Mouse (Mus musculus) frontal cortex, postnatal 10 days (tissue): ENCODE measurements around the gene Tm2d1.
"Not testable (repeated sequence)": the region's sequence is repeated elsewhere in the genome, so short reads cannot be mapped to it uniquely, and the experiment has no call there.

ENCODE experiments used
- DNase-seq, 2 experiments: peaks; one replicate each; pipeline ENCODE4 v3.0.0; 2022; ENCODE audit warnings: low spot score in 2 of 2, mixed read lengths in 1 of 2

Tm2d1 gene

DNA sequence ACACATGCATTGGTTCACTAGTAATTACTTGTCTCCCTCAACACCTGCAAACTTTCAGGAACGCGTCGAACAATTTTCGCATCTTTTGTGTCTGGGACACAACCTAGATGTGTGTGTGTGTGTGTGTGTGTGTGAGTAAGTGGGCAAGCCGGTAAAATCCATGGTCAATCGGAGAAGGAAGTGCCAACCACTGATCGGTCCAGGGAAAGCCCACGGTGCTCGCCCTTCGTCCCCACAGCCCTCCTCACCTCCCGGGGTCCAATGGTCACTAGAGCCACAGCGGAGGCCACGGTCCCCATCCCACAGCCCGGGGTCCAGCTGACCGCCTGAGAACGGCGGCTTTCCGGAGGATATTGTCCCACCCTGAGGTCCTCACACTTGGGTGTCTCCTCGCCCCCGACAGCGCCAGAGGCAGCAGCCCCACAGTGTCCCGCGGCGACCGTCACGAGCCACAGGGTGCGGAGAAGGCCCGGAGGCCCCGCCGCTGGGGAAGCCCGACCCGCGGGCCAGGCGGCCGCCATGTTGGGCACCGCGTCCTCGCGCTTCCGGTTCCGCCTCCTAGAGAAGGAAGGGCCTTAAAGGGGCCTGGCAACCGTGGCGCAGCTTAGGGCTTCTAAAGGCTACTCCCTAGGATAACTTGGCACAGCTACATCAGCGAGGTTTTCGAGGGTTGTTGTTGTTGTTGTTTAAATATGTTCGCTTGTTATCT lies at the start of gene Tm2d1:
Gene Tm2d1 (minus strand): TSS at position 591 of the 709 bp plus-strand sequence.
- DNase-seq, result peak; percentile 65 to 78

DNA sequence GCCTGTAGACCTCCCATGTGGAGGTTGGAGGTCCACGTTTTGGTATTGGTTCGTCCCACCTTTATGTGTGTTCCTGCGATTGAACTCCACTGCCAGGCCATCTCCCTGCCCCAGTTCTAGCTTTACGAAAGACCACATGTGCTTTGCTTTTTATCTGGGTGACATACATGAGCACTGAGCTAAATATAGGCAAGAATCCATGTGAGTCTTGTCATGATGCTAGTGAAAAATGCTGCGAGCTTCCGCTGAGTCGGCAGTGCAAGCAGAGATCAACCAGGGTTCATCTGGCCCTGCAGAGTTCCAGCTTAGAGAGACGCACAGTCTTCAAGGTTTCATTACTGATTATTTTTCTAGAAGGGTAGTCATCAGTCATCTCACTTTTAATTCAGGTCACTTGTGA lies 45.3 kb upstream of the Tm2d1 start:
- no peak for DNase-seq

DNA sequence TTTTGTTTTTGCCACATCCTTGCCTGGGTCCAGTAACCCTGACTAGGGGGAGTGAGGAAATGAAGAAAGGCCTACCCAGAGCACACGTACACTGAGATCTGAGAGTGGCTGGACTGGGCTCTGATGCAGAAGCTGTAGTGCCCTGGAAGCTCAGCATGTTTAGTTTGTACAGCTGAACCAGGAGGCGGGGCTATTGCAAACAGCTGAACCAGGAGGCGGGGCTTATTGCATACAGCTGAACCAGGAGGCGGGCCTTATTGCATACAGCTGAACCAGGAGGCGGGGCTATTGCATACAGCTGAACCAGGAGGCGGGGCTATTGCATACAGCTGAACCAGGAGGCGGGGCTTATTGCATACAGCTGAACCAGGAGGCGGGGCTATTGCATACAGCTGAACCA lies 32.0 kb upstream of the Tm2d1 start:
- not testable (repeated sequence) for DNase-seq

DNA sequence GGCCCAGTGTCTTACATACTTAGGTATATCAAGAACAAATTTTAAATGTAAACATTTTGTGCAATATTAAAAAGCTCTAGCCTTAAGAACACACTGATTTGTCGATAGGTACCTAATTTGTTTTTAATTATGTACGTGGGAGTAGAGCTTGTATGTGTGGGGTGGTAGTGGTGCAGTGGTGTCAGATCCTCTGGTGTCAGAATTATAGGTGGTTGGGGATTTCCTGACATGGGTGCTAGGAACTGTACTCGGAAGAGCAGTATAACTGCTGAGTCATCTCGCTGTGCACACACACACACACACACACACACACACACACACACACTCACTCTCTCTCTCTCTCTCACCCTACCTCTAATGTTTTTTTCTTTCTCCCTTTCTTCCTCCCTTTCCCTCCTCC lies 25.3 kb upstream of the Tm2d1 start:
- no peak for DNase-seq

DNA sequence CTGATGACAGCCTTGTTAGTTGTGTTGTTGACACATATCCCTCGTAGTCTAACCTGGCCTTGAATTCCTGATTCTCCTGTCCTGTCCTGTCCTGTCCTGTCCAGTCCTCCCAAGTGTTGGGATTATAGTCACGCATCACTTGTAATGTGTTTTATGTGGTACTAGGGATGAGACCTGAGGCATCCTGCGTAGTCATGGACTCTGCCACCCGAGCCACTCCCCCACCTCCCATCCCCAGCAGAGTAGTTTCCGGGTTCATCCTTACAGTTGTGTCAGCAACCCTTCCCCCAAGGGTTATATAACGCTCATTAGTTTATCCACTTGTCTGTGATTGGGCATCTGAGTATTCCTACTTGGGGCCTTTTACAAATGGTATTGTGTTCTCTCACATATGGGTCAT lies 21.3 kb upstream of the Tm2d1 start:
- DNase-seq, result no peak

DNA sequence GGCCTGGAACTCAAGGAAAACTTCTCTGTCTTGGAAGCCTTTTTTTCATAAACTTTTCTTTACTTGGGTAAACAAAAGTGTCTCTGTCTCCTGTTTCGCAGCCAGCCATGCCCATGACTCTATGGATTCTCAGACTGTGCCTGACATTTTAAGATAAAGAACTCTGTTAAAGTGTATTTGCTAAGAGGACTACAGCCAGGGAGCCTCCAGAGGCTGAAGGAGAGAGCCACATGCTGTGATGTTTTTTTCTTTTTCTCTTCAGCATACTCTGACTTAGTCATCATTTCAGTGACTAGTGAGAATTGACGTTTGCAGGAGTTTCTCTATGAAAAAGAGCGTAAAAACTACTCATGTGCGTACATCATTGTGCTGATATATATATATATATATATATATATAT lies 20.4 kb upstream of the Tm2d1 start:
- DNase-seq, result no peak

DNA sequence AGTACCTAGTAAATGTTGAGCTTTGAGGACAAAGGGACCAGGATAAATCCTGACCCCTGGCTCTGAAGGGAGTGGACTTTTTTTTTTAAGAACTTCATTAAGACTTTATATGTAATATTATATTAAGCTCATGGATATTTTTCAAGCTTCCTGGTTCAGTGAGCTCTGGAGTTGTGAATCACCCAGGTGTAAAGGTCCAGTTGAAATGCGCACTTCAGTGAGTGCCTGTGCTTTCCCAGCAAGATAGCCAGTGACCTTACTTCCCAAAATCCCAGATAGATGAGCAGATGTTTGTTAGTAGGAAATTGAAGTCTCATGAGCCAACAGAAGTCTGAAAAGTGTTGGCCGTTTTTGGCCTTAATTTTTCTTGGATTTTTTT lies 18.5 kb upstream of the Tm2d1 start:
- no peak for DNase-seq

DNA sequence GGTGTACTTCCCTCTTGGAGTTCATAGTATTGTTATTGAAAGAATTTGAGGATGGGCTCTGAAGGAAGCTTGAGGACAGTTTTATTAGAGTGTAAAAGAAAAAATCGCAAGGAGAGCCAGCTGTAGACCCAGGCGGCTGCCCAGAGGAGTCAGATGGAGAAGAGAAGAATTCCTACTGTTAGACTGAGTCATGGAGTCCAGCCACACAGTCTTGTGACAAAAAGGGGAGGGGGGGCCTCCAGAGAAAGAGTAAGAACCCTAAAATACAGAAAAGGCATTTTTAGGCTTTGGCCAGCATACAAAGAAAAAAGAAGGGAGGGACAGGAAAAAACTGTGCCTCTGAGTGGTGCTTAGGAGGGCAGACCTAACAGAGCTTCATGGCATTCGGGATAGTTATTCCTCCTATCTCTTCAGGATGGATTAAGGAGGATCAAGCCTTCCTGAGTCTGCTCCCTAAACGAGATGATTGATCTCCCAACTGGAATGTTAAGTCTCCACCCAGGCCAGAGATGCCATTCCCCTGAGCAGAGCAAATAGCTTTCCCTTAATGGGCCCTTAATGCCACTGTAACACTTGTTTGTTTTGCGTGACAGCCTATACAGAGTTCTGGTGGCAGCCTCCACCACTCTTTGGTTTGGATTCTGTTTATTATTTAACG lies 17.9 kb upstream of the Tm2d1 start:
- no peak for DNase-seq

DNA sequence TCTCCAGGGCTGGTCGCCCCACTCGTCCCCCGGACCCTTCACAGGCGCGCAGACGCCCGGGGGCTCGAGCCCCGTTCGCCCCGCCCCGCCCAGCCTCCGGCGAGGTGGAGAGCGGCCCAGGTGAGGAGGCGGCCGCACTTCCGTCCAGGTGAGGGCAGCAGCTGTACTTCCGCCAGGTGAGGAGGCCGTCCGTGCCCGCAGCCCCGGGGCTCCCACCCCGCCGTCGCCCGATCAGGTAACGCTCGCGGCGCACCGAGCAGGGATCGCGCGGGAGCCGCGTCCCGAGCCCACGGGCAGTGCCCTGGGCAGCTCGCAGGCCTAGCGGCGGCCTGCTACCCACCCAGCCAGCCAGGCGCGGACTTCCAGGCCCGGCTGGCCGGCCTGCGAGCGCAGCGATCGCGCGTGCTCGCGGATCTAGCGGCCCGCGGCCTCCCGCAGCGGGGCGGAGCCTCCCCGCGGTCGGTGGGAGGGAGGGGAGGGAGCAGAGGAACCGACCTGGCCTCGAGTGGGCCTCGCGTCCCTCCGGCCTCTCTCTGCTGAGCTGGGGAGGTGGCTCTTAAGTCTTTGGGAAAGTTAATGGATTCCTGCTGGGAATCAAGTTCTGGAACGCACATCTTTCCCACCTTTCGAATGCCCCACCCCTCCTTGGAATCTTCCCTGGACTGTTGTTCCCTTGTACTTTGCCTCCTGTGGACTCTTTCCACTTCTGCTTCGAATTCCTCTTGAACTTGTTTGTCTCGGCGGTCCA lies 12.8 kb upstream of the Tm2d1 start, which contains the start of gene Patj:
Gene Patj (plus strand): TSS at position 96 of the 748 bp plus-strand sequence.
- peak; percentile 27 to 54 for DNase-seq

DNA sequence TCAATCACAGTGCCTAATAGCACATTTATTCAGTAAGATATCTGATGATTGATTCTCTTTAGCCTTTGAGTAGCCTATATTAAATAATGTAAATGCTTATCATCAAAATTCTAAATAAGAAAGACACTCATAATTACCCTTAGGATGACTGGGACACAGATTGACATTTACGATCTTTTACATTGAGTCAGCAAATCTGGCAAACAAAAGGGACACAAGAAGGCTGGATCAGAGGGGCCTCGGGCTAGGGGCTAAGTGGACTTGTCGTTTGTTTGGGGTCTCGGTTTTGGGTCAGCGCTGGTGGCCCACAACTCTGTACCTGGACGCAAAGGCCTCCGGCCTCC lies 12.2 kb upstream of the Tm2d1 start:
- no peak for DNase-seq

DNA sequence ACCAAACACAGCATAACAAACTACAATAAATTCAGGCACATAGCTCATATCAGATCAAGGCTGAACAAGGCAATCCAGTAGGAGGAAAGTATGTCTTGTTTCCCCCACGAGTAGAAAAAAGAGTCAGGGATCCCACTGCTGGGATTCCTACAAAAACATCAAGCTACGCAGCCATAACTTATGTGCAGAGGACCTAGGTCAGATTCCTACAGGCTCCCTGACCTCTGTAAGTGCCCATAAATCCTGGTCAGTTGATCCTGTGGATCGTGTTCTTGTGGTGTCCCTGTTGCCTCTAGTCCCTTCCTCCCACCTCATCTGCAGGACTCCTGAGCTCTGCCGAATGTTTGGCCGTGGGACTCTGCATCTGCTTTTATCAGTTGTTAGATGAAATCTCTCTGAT lies 1.9 kb upstream of the Tm2d1 start:
- DNase-seq, result no peak

DNA sequence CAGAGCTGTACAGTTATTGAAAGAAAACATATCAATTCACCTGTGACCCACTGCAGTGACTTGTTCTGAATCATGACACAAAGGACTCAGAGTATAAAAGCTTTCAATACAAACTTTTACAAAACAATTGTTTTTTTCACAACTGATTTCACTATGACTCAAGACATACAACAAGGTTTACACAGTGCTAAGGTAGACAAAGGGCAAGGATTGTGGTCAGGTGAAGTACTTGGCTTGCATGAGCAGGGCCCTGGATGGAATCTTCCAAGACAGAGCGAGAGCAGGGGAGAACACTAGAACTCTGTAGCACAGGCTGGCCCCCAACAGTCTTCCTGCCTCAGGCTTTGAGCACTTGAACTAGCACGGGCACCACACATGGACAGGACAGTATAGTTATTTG lies 6.2 kb downstream of the Tm2d1 start:
- DNase-seq, result no peak

DNA sequence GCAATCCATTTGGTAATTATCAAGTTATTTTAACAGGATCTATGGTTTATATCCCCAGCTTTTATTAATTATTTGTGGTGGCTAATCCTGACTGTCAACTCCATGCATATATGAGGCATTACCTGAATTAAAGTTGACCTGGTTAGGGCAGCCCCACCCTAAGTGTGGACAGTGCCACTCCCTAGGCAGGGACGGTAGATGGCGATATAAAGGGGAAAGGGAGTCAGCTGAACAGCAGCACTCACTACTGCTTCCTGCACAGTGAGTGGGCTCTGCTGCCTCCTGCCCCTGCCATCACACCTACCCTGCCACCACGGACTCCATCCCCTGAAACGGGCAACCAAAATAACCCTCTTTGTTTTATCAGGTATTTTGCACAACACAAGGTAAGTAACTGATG lies 7.7 kb downstream of the Tm2d1 start:
- no peak for DNase-seq

DNA sequence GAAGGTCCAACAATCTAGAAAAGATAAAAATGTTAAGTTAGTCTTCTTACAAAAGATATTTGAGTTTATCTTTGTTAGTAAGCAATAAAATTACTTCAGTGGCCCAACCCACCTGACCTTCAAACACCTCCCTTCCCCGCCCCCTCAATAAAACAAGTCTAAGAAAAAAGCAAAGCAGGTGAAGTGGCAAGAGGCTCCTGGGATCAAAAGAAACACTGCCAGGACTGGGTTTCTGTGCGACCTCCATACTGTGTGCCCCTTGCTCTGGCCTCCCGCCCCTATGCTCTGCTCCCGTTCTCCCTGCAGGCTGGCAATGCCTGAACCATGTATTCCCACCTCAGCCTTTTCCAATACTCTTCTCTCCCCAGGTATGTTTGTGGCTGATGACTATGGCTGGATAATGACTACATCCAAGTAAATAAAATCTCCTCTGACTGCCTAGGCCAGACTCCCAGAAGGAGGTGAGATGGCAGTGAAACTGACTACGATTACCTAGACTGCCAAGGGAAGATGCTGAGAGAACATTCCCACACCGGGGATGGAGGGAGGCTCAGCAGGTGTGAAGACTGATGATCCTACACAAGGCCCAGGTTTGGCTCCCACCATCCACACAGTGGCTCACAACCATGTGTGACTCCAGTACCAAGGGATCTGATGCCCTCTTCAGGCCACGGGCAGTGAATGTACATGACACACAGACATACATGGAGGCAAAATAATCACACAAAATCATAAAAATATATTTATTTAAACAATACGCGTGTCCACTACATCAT lies 24.9 kb downstream of the Tm2d1 start:
- no peak for DNase-seq

DNA sequence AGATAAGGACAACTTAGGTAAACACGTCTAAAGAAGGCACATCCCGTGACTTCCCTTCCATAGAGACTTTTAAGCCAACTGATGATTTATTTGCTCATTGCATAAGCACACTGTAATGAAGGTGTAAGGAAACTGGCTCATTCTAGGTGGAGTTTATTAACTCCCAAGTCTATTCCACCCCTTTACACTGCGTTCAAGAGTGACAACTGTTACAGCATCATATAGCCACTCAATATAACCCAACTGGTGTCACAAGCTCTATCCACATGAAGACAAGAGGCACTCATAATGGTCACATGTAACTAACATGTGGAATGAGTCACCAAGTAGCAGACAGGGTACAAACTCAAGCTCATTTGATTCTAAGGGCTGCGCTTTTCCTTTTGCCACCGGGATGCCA lies 34.5 kb downstream of the Tm2d1 start:
- no peak for DNase-seq

DNA sequence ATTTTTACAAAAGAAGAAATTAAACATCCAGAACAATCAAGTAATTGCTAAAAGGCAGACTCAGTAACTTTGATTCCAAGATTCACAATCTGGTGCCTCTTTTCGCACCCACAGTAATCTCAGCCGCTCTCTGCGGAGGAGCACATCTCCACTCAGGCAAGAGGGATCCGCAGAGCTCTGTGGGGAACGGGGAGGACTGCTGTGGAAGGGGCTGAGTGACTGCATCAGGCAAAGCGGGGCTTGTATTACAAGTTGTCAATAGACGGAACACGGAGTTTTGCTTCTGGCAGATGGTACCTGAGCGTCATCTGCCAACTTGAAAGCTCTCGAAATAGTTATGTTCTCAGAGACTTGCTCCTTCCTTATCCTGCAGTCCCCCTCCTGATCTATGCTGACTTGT lies 37.3 kb downstream of the Tm2d1 start:
- peak in 1 of 2 experiments; percentile 15 for DNase-seq

DNA sequence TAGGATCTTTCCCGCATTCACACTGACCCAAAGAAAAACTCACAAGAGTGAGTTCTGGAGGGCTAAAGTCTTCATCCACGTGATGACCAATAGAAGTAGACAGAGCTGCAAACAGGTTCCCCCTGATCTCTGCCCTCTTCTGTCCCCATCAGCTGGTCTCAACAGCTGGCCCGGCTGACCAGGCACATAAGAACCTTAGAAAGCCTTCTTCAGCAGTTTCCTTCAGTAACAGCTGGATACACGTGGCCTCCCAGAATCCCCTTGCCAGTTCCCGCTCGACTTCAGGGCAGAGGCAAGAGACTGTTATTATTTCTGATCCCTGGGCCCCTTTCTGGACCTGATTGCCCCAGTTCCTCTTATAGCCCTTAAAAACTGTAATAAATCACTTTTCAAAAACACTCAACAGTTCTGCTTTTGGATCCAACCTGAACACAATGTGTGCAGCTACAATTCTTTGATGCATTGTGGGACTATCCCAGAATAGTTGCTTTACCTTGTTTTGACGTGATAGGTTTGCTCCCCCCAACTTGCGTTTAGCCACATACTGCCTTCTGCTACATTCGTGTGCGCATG lies 43.0 kb downstream of the Tm2d1 start:
- no peak for DNase-seq

DNA sequence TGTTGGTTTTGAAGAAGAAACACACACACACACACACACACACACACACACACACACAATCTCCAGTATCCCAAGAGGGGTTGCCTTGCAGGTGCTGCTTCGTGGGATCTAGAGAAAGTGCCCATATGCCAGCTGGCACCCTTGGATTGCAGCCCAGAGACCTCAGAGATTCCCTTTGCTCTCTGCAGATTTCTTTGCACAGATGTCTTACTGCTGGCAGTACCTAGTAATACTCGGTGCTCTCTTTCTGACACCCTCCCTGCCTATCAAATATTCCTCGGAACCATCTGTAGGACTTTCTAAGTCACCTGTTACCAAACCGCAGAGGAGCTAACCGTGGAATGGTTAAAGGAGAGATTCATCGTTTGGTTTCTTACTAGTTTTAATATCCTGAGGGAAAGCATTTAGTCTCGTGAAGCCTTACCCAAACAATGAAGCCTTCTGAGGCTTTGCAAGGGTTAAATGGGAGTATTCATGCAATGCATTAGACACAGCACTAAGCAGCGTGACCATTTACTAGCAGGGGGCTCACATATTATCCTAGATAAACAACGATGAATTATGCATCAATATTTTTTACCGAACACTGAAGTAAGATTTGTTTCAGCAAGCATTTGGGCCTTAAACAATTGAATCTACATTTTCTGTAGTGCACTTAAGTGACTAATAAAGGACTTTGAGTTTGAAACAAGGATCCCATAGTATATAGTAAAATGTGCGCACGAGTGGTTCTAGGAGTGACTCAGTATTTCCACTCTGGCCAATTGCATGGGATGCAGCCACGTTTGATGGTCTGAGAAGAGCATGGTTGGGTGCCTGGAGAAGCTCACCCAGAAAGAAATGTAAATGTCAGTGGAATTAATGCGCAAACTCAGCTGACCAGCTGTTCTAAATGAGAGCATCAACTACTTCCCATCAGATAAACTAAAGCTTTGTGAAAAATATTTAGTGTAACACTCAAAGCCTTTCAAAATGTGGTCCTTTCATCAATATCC lies 44.2 kb downstream of the Tm2d1 start:
- peak in 1 of 2 experiments; percentile 14 for DNase-seq

DNA sequence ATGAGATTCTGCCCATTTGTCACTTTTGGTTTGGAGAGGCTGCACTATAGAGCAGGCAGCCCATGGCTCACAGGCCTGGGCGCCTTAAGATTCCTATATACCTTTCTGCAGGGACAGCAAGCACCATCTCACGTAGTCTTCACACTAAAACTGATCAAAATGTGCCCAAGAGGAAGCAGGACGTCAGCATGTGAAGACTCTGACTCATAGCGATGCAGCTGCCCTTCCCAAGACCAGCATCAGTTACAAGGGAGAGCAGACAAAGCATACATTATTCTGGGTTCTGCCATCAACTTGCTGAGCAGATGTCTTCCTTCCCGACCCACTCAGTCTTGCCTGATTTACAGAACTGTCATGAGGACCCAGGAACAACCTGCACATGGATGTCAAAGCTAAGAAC lies 45.9 kb downstream of the Tm2d1 start:
- no peak for DNase-seq

DNA sequence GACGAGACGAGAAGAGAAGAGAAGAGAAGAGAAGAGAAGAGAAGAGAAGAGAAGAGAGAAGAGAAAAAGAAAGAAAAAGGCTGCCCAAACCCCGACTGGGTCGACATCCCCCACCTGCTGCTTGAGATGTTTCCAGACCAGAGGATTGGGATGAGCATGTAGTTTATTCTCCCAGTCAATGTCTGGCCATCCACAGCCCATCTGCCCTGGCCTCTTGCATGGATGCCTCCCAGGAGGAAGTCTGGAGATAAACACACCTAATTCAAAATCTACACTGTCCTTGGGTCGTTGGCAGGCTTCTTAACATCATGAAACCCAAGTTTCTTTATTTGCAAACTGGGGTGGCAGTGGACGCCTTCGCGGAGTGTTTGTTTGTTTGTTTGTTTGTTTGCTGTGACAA lies 47.4 kb downstream of the Tm2d1 start:
- DNase-seq, result no peak

DNA sequence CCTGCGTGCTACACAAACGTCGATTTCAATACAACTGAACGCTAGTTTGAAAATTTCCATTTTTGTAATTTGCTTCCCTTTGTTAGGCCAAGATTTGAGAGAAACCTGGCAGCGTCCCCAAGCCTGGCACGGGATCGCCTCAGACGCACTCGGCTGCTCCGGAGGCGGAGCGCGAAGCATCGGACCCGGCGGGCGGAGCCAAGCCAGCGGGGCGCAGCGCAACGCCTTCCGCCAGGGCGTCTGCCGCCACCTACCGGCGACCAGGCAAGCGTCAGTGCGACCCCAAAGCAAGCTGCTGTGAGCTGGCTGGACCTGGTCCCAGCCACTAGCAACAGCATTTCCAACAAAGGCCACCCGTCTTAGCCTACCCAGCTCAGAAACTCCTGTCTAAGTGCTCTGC lies 60.9 kb downstream of the Tm2d1 start:
- DNase-seq, result peak; percentile 86 to 92
